Mouse (Mus musculus): ENCODE results near the gene Shd. TPM values are rescaled to one million over a fixed set of nuclear protein-coding genes. Genes with fewer than 3 reads are reported as not detected.
A peak's percentile ranks its signal among the peaks of the same experiment; 100 is the strongest.

Shd gene
- polyA plus RNA-seq (2012; rRNA removed): 207 and 264 TPM in 2 replicates

- TF ChIP-seq CTCF (IDR thresholded peaks at IDR 0.05; ENCODE audit: borderline replicate concordance, extremely low read depth, insufficient read depth, insufficient read length) (no peak), POLR2A (IDR thresholded peaks at IDR 0.05; ENCODE audit: borderline replicate concordance, extremely low read depth, insufficient read depth, insufficient read length, poor library complexity, severe bottlenecking) (peak; percentile 71)
- peak; percentile 82 for DNase-seq (ENCODE audit: low read depth)
Measured at GRCm38 (mm10) chr17:55969966-55970891, at the start of gene Shd. TSS of gene Shd (plus strand) at chr17:55970467.

GRCm38 (mm10) chr17:55931553-55932502, 38.4 kb upstream of the Shd start:
- TF ChIP-seq POLR2A (IDR thresholded peaks at IDR 0.05; ENCODE audit: borderline replicate concordance, extremely low read depth, insufficient read depth, insufficient read length, poor library complexity, severe bottlenecking) (peak; percentile 58; the same call in 1 of the 2 replicates), CTCF (IDR thresholded peaks at IDR 0.05; ENCODE audit: borderline replicate concordance, extremely low read depth, insufficient read depth, insufficient read length) (peak; percentile 21; the same call in 1 of the 2 replicates)
- DNase-seq (ENCODE audit: low read depth): peak; percentile 95

- TF ChIP-seq POLR2A (IDR thresholded peaks at IDR 0.05; ENCODE audit: borderline replicate concordance, extremely low read depth, insufficient read depth, insufficient read length, poor library complexity, severe bottlenecking) (no peak), CTCF (IDR thresholded peaks at IDR 0.05; ENCODE audit: borderline replicate concordance, extremely low read depth, insufficient read depth, insufficient read length) (no peak)
- DNase-seq (ENCODE audit: low read depth): no peak
Measured at GRCm38 (mm10) chr17:55932635-55933034, 37.6 kb upstream of the Shd start.

- TF ChIP-seq CTCF (IDR thresholded peaks at IDR 0.05; ENCODE audit: borderline replicate concordance, extremely low read depth, insufficient read depth, insufficient read length) (no peak), POLR2A (IDR thresholded peaks at IDR 0.05; ENCODE audit: borderline replicate concordance, extremely low read depth, insufficient read depth, insufficient read length, poor library complexity, severe bottlenecking) (no peak)
- DNase-seq (ENCODE audit: low read depth): no peak
Measured at GRCm38 (mm10) chr17:55933191-55933590, 37.1 kb upstream of the Shd start.

GRCm38 (mm10) chr17:55944387-55944865, 25.8 kb upstream of the Shd start:
- DNase-seq (ENCODE audit: low read depth): peak; percentile 11

- peak; percentile 88 for DNase-seq (ENCODE audit: low read depth)
- peak; percentile 17; the same call in 1 of the 2 replicates for TF ChIP-seq POLR2A (IDR thresholded peaks at IDR 0.05; ENCODE audit: borderline replicate concordance, extremely low read depth, insufficient read depth, insufficient read length, poor library complexity, severe bottlenecking)
Measured at GRCm38 (mm10) chr17:55944866-55945682, 25.2 kb upstream of the Shd start.

- TF ChIP-seq CTCF (IDR thresholded peaks at IDR 0.05; ENCODE audit: borderline replicate concordance, extremely low read depth, insufficient read depth, insufficient read length) (no peak), POLR2A (IDR thresholded peaks at IDR 0.05; ENCODE audit: borderline replicate concordance, extremely low read depth, insufficient read depth, insufficient read length, poor library complexity, severe bottlenecking) (no peak)
- DNase-seq (ENCODE audit: low read depth): no peak
Measured at GRCm38 (mm10) chr17:55945696-55946095, 24.6 kb upstream of the Shd start.

GRCm38 (mm10) chr17:55948647-55949046, 21.6 kb upstream of the Shd start:
- TF ChIP-seq CTCF (IDR thresholded peaks at IDR 0.05; ENCODE audit: borderline replicate concordance, extremely low read depth, insufficient read depth, insufficient read length) (no peak), POLR2A (IDR thresholded peaks at IDR 0.05; ENCODE audit: borderline replicate concordance, extremely low read depth, insufficient read depth, insufficient read length, poor library complexity, severe bottlenecking) (no peak)
- DNase-seq (ENCODE audit: low read depth): no peak

- TF ChIP-seq CTCF (IDR thresholded peaks at IDR 0.05; ENCODE audit: borderline replicate concordance, extremely low read depth, insufficient read depth, insufficient read length) (no peak), POLR2A (IDR thresholded peaks at IDR 0.05; ENCODE audit: borderline replicate concordance, extremely low read depth, insufficient read depth, insufficient read length, poor library complexity, severe bottlenecking) (no peak)
- DNase-seq (ENCODE audit: low read depth): no peak
Measured at GRCm38 (mm10) chr17:55949400-55949799, 20.9 kb upstream of the Shd start, which contains the start of gene Zfp119b. TSS of gene Zfp119b (minus strand) at chr17:55949500.

- DNase-seq (ENCODE audit: low read depth): no peak
- TF ChIP-seq CTCF (IDR thresholded peaks at IDR 0.05; ENCODE audit: borderline replicate concordance, extremely low read depth, insufficient read depth, insufficient read length) (no peak), POLR2A (IDR thresholded peaks at IDR 0.05; ENCODE audit: borderline replicate concordance, extremely low read depth, insufficient read depth, insufficient read length, poor library complexity, severe bottlenecking) (no peak)
Measured at GRCm38 (mm10) chr17:55950601-55951000, 19.7 kb upstream of the Shd start.
